Mouse (Mus musculus) megakaryocyte-erythroid progenitor cell, adult 5-6 weeks (primary cell): ENCODE measurements around the gene Vps26a. TPM values are rescaled to one million over a fixed set of nuclear protein-coding genes. Genes with fewer than 3 reads are reported as not detected.
"Not testable (repeated sequence)": the region's sequence is repeated elsewhere in the genome, so short reads cannot be mapped to it uniquely, and the experiment has no call there.

ENCODE experiments used
- ATAC-seq: replicated peaks from 2 replicates; pipeline ENCODE4 v1.8.0; 2016; ENCODE audit warnings: mild to moderate bottlenecking, inconsistent platforms; ENCODE audit not compliant: severe bottlenecking, poor library complexity, low FRiP score, low TSS enrichment
- total RNA-seq, 2 experiments: library from RNA; stranded (forward) in 1 of 2; stranded (reverse) in 1 of 2; fragments of 200-1000, 215-1000 nt in 1 of 2; fragments of >200 nt in 1 of 2; fragmentation: Nextera tagmentation in 1 of 2; gene quantifications; 2 replicates each; pipeline ENCODE4 v1.2.3; 2014 to 2017

The Vps26a gene
- total RNA-seq, 2 experiments from 2014 or later, result 55.2 to 79.0 TPM

DNA sequence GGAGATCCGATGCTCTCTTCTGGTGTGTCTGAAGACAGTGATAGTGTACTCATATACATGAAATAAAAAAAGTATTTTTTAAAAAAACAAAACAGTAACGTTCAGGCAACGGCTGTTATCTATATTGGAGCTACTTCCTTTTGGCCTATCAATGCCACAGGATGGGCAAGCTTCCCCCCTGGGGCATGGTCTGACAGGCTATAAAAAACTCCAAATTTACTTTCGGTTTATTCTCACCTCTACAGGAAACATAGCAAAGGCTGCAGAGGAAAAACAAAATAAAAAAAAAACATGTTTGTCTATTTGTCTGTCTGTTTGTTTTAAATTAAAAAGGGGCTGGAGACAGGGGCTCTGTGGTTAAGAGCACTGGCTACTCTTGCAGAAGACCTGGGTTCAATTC lies 16.7 kb upstream of the Vps26a start:
- peak; percentile 38; the same call in 1 of the 2 replicates for ATAC-seq

DNA sequence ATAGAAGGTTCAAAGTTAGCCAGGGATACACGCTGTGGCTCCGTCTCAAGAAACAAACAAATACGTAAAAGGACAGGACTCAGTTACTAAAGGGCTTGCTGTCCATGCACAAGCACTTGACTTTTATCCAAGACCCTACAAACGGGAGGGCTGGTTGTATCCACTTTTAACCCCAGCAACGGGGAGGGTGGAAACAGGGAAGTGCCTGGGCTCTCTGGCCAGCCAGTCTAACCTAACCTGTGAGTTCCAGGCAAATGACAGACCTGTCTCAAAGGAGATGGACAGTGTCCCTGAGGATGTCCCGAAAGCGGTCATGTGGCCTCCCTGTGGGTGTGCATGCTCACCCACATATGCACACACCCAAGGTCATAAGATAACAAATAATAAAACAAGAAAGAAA lies 15.3 kb upstream of the Vps26a start:
- no peak for ATAC-seq

DNA sequence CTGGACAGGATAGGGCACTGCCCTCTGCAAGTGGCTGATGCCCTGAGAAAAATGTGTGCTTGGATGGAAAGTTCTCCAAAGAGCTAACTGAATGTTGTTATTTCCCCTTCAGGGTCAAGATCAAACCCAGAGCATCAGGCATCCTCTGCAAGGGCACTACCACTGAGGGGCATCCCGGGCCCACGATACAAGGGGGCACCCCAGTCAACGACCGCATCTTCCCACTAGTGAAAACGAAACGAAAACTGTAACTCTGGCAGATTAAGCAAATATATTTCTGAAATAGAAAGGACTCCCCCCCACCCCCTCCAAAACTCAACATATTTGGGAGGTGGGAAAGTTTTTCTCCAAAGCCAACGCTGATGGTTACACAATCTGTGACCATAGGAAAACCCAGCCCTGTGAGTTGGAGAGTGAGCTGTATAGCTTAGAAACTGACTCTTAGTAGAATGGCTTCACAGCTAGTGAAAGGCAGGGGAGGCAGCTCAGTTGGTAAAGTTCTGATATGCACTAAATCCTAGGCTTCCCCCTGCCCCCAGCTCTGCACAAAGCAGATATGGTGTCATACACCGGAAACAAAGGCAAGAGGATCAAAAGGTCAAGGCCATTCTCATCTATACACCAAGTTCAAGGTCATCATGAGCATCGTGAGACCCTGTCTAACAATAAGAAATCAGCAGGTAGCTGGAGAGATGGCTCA lies 14.5 kb upstream of the Vps26a start:
- no peak for ATAC-seq

- ATAC-seq, result peak; percentile 42
Observed at GRCm38 (mm10) chr10:62500088-62500915, 13.7 kb upstream of the Vps26a start.

DNA sequence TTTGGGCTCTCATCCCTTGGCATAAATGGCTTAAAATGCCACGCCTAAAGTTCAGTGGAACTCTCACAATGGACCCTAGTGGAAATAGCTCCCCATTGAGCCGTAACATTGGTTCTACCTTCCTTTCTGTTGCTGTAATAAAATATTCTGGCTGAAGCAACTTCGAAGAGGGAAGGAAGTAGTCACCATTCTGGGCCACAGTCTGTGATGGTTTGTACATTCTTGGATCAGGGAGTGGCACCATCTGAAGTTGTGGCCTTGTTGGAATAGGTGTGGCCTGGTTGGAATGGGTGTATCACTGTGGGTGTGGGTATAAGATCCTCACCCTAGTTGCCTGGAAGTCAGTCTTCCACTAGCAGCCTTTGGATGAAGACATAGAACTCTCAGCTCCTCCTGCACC lies 5.1 kb upstream of the Vps26a start:
- ATAC-seq, result not testable (repeated sequence)

- ATAC-seq, result 0 out of 2 replicates have a peak, but pooled peaks have one; percentile 40
Observed at GRCm38 (mm10) chr10:62488266-62488665, 1.7 kb upstream of the Vps26a start.

- ATAC-seq, result peak; percentile 57
Observed at GRCm38 (mm10) chr10:62485878-62486582, 575 bp downstream of the Vps26a start.

DNA sequence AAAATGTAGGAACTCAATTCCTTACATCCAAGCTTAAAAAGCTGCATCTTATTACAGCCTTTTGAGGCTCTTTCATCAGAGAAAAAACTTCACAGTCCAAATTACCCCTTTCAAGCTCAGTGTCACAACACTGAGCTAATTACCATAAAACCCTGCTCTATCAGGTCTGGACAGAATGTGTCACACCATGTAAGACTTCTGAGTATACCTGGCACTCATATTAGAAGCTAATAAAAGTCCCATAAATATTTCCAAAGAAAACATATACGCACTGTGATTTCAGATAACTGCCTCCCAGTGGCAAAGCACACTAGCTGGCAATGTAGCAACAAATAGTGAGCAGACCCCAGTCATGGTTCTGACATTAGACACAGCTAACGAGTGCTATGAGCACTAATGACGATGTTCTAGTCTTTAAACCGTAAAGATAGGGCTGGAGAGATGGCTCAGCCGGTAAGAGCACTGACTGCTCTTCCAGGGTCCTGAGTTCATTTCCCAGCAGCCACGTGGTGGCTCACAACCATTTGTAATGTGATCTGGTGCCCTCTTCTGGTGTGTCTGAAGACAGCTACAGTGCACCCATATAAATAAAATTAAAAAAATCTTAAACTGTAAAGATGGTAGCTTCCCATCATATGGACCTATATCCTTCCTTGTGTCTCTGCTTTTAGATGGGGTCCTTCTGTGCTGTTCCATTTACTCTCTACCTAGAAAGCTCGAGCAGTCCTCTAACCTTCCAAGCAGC lies 5.3 kb downstream of the Vps26a start:
- no peak for ATAC-seq

DNA sequence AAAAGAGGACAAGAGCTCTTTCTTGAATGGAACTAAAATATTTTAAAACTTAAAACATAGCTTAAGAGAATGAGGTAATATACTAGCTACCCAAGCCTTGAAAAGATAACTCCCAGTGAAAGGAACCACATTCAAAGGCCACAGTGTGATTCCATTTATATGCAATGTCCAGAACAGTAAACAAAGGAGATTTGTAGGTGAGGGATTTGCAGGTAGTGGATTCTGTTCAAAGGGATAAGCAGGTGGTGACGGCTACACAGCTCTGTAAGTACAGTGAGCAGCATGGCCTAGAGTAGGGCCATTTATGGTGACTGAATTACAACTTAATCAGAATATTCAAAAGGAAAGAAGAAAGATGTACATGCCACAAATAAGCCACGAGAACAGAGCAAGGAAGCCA lies 9.6 kb downstream of the Vps26a start:
- ATAC-seq, result no peak

- no peak for ATAC-seq
Observed at GRCm38 (mm10) chr10:62474944-62475343, 11.7 kb downstream of the Vps26a start.

DNA sequence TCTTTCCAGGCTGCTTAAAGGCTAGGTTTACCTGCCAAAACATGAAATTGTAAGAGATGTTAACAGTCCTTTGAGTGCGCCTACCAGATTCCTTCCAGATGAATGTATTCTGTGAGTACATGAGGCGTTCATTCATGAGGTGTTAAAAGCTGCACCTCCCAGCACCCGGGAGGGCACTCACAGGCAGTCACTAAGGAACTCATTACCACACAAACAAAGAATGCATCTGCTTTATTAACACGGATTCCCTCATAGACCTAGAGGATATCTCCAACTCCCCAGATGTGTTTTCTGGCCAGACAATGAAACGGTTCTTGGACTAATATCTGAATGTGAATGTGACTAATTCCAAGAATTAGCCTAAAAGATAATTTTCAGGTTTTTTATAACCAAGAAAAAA lies 15.5 kb downstream of the Vps26a start:
- ATAC-seq, result 0 out of 2 replicates have a peak, but pooled peaks have one; percentile 37

- ATAC-seq, result no peak
Observed at GRCm38 (mm10) chr10:62469736-62470135, 16.9 kb downstream of the Vps26a start.

GRCm38 (mm10) chr10:62461321-62461720 lies 25.3 kb downstream of the Vps26a start:
- no peak for ATAC-seq

GRCm38 (mm10) chr10:62452001-62452400 lies 34.6 kb downstream of the Vps26a start:
- ATAC-seq, result not testable (repeated sequence)

DNA sequence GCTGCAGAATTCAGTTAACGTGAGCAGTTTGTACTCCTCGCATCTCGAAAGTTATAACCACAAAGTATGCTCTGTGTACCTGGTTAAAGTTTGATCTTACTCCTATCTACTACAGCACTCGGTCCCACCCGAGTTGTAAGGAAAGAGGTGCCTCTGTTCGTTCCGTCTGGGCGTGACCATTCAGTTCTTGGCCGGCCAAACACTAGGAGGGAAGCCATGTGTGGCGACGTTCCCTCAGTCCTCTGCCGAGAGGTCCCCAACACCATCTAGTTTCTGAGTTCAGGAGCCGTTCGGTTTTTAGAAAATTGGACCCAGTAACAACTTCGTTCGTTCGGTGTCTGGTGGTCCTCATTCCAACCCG lies 36.3 kb downstream of the Vps26a start:
- ATAC-seq, result peak; percentile 51

DNA sequence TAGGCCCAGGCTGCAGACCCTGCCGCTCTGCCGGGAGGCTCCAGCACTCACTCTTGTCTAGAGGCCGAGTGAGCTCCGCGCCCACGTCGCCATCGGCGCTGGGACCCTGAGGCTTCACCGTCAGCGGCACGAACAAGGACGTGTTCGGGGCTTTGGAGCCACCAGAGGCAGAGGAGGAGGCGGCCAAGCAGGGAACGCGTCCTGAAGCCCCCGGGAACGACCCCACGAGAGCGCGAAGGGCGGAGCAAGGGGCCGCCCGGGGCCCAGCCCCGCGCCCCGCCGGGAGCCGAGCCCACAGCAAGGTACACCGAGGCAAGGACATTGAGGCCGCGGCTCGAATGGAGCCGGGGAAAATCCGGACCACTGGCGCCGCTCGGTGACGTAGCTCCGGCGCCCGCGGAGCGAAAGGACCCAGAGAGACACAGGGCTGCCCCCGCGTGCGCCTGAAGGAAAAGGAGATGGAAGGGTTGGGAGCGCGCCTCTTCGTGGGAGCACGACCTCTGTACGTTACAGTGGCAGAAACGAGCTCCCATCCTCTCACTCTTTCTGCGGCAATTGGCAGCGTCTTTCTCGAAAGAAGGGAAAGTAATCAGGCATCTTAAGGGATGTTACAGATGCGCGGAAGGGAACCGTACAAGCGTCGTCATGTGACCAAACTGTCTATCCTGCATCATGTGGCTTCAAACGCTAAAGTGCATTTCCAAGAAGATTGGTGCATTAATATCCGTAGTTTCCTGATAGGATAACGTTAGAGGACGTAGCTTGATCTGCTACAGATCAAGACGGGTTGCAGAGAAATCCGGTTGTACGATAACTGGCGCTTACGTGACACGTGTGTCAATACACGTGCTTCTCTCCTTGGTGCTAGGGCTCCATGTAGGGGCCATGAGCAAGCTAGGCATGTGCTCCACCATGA lies 37.0 kb downstream of the Vps26a start, which contains the start of the genes 4930507D05Rik and Supv3l1:
TSS of gene 4930507D05Rik (plus strand) at position 126 of the 916 bp plus-strand sequence.
TSS of gene Supv3l1 (minus strand) at position 375 of the 916 bp plus-strand sequence.
- ATAC-seq, result peak; percentile 84

DNA sequence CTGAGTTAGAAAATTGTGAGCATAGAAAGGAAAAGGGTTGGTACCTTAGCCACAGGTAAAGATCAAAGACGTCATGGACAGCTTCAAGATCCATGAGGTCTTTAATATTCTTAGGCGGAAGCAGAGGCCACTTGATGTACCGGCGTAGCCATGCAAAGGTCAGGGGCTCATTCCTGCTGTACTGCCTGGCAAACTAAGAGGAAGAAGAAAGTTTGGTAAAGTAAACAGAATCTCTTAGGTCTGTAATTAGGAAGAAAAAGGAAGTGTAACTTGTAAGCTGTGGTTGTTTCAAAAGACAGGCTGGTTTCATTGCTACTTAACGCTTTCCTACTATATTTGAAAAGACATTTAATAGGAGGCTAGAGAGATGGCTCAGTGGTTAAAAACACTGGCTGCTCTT lies 56.2 kb downstream of the Vps26a start:
- ATAC-seq, result no peak
